Mouse (Mus musculus) lung, postnatal 14 days (tissue): ENCODE data around the gene Rgs12.

Source experiments
- DNase-seq: peaks from one replicate; pipeline ENCODE4 v3.0.0; 2021

Gene Rgs12

GRCm38 (mm10) chr5:34984933-34985332, 35.7 kb downstream of the Rgs12 start:
- no peak for DNase-seq

GRCm38 (mm10) chr5:34985867-34986266, 36.6 kb downstream of the Rgs12 start:
- peak; percentile 88 for DNase-seq

- no peak for DNase-seq
Observed at GRCm38 (mm10) chr5:34987396-34987795, 38.2 kb downstream of the Rgs12 start.

- DNase-seq = peak; percentile 32
Observed at GRCm38 (mm10) chr5:34988690-34989089, 39.4 kb downstream of the Rgs12 start.

- no peak for DNase-seq
Observed at GRCm38 (mm10) chr5:34989321-34989772, 40.1 kb downstream of the Rgs12 start.

- no peak for DNase-seq
Observed at GRCm38 (mm10) chr5:34998754-34999153, 49.5 kb downstream of the Rgs12 start.

- DNase-seq = no peak
Observed at GRCm38 (mm10) chr5:34999281-34999680, 50.0 kb downstream of the Rgs12 start.

GRCm38 (mm10) chr5:35000323-35000722, 51.1 kb downstream of the Rgs12 start:
- DNase-seq = no peak

- no peak for DNase-seq
Observed at GRCm38 (mm10) chr5:35001144-35001543, 51.9 kb downstream of the Rgs12 start.

- DNase-seq = no peak
Observed at GRCm38 (mm10) chr5:35003611-35004162, 54.4 kb downstream of the Rgs12 start.

GRCm38 (mm10) chr5:35004769-35005168, 55.5 kb downstream of the Rgs12 start:
- no peak for DNase-seq

- no peak for DNase-seq
Observed at GRCm38 (mm10) chr5:35005659-35006058, 56.4 kb downstream of the Rgs12 start.

- DNase-seq = peak; percentile 26
Observed at GRCm38 (mm10) chr5:35006599-35006998, 57.4 kb downstream of the Rgs12 start.

GRCm38 (mm10) chr5:35009163-35009562, 59.9 kb downstream of the Rgs12 start:
- no peak for DNase-seq

GRCm38 (mm10) chr5:35010656-35011055, 61.4 kb downstream of the Rgs12 start:
- DNase-seq = no peak

- no peak for DNase-seq
Observed at GRCm38 (mm10) chr5:35011156-35011923, 62.1 kb downstream of the Rgs12 start.

- DNase-seq = no peak
Observed at GRCm38 (mm10) chr5:35014036-35014435, 64.8 kb downstream of the Rgs12 start.

GRCm38 (mm10) chr5:35019673-35020300, 70.5 kb downstream of the Rgs12 start:
- DNase-seq = no peak

GRCm38 (mm10) chr5:35020410-35021241, 71.4 kb downstream of the Rgs12 start:
- no peak for DNase-seq

GRCm38 (mm10) chr5:35024975-35025374, 75.7 kb downstream of the Rgs12 start:
- DNase-seq = peak; percentile 69

GRCm38 (mm10) chr5:35029303-35029702, 80.1 kb downstream of the Rgs12 start:
- no peak for DNase-seq

- no peak for DNase-seq
Observed at GRCm38 (mm10) chr5:35029755-35030154, 80.5 kb downstream of the Rgs12 start.

- DNase-seq = peak; percentile 45
Observed at GRCm38 (mm10) chr5:35033068-35033467, 83.8 kb downstream of the Rgs12 start.
